In the genomic region with DNA sequence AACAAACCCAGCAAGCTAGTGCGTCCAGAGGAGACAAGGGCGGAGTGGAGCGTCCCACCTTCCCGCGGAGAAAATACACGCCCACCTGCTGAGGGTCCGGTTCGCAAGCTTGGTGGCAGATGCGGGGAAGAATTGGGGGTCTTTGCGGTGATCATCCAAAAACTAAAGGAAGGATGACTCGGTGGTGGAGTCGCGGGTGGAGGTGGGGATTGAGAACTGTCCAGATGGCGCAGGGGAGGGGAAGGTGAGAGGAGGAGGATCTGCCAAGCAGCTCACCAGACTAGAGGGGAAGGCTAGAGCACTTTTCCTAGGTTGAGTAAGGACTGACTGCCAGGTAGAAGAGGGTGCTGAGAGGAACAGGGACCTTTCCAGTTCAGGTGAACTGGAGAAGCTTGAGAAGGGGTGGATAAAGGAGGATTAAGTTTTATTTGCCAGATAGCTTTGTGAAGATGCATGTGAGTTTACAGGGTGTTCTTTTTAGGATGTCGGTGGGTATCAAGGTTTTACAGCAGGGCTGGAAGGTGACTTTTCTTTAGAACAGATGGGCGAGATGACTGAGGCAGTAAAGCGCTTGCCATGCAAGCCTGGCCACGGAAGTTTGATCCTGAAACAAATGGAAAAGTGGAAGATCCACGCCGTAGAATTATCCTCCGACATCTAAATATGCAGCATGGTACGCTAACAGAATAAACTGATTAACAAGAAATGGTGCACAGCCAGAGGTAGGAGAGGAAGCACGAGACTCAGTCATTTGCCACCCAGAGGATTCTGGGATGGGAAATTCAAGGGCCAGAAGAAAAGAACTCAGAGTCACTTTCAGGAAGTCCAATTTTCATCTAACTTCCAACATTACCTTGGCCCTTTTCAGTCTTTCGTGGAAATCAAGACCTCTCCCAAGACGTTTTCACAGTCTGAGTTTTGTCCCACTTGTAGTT, we compare ENCODE assay signal across 8 mouse cellular contexts. TPM values are rescaled to one million over a fixed set of nuclear protein-coding genes. Genes with fewer than 3 reads are reported as not detected.
DNase-seq lines count a peak whose midpoint lies in the region; ATAC-seq and TF ChIP-seq lines count a peak whose summit lies in the region.

No protein-coding gene starts in this region.

- H3K9me3 ChIP-seq in heart, embryonic 10.5 days: no peaks in the 10 kb centered on the region
- no peaks in the 10 kb centered on the region for H3K9me3 ChIP-seq in midbrain, embryonic 16.5 days (replicated peaks; ENCODE audit: control insufficient read depth, low read length, poor library complexity, severe bottlenecking)

- TF ChIP-seq POLR2A in lung, adult 2 months (IDR thresholded peaks at IDR 0.05; ENCODE audit: borderline replicate concordance, extremely low read depth, low read depth, low read length): no peak; the same call in 1 of the 2 replicates

- DNase-seq in lung, adult 2 months: no peak
- no peak for DNase-seq in lung, adult 18-20 months
- DNase-seq in cerebellum, adult 11 months: peak; percentile 81
- no peak for DNase-seq in heart, embryonic 10.5 days (ENCODE audit: low spot score)
- DNase-seq in kidney, postnatal 36 days: peak; percentile 34 to 61
- no peak for DNase-seq in MN1 (ENCODE audit: low spot score)
- no peak for DNase-seq in T-cell, adult 2 months (ENCODE audit: low spot score)

- peak overlapping the region; percentile 64 for H3K9ac ChIP-seq in midbrain, embryonic 16.5 days (ENCODE audit: low read depth, low read length)

- no peaks in the 10 kb centered on the region for H3K27me3 ChIP-seq in heart, embryonic 10.5 days (ENCODE audit: insufficient read depth, poor library complexity, severe bottlenecking)
- peaks cover 7% of the 10 kb centered on the region for H3K27me3 ChIP-seq in midbrain, embryonic 16.5 days (ENCODE audit: control insufficient read depth, insufficient read depth, low read depth, low read length)

- peaks cover 24% of the 10 kb centered on the region for H3K4me1 ChIP-seq in lung, adult 2 months (ENCODE audit: control insufficient read depth, insufficient read depth, low read length)
- H3K4me1 ChIP-seq in heart, embryonic 10.5 days: peaks cover 61% of the 10 kb centered on the region
- H3K4me1 ChIP-seq in midbrain, embryonic 16.5 days (ENCODE audit: control insufficient read depth, insufficient read depth, low read length): peaks cover 29% of the 10 kb centered on the region

- TF ChIP-seq CTCF in lung, adult 2 months (IDR thresholded peaks at IDR 0.05; ENCODE audit: insufficient read depth, low read length): no peak

- 16% methylated on average over 25 of the region's 25 CpGs for WGBS in lung, adult 2 months
- WGBS in heart, embryonic 10.5 days: 17% methylated on average over 25 of the region's 25 CpGs
- WGBS in midbrain, embryonic 16.5 days: 16% methylated on average over 25 of the region's 25 CpGs

- peak overlapping the region; percentile 95 for H3K27ac ChIP-seq in heart, embryonic 10.5 days
- peak overlapping the region; percentile 83 for H3K27ac ChIP-seq in midbrain, embryonic 16.5 days (ENCODE audit: low read length)

- H3K4me2 ChIP-seq in midbrain, embryonic 16.5 days (ENCODE audit: low read length): peak overlapping the region; percentile 95

- H3K4me3 ChIP-seq in lung, adult 2 months (replicated peaks; ENCODE audit: extremely low read depth, low read depth, low read length): peak overlapping the region; percentile 56
- peak overlapping the region; percentile 89 for H3K4me3 ChIP-seq in heart, embryonic 10.5 days
- H3K4me3 ChIP-seq in midbrain, embryonic 16.5 days (ENCODE audit: low read depth, low read length): peak overlapping the region; percentile 46

- no peak for ATAC-seq in midbrain, embryonic 16.5 days

- no peaks in the 10 kb centered on the region for H3K36me3 ChIP-seq in heart, embryonic 10.5 days
- H3K36me3 ChIP-seq in midbrain, embryonic 16.5 days (ENCODE audit: control insufficient read depth, insufficient read depth, low read length): no peaks in the 10 kb centered on the region

RNA-seq across cellular contexts. Expression of gene Mef2d, which starts 2.7 kb away (rescaled TPM):
- 87.0 and 94.3 TPM in 2 replicates for polyA plus RNA-seq in lung, adult 2 months (2012; rRNA removed)
- polyA plus RNA-seq in heart, embryonic 10.5 days (2016; fragmentation: Nextera tagmentation; extraction: Ambion mirVana): 35.8 and 47.3 TPM in 2 replicates
- 21.6 and 22.5 TPM in 2 replicates for polyA plus RNA-seq in midbrain, embryonic 16.5 days (2015; fragmentation: Nextera tagmentation; extraction: Ambion mirVana)

RNA-seq across cellular contexts. Expression of gene Iqgap3, which starts 57.7 kb away (rescaled TPM):
- 1.8 and 2.5 TPM in 2 replicates for polyA plus RNA-seq in lung, adult 2 months (2012; rRNA removed)
- 22.0 and 27.4 TPM in 2 replicates for polyA plus RNA-seq in heart, embryonic 10.5 days (2016; fragmentation: Nextera tagmentation; extraction: Ambion mirVana)
- polyA plus RNA-seq in midbrain, embryonic 16.5 days (2015; fragmentation: Nextera tagmentation; extraction: Ambion mirVana): 1.8 and 2.3 TPM in 2 replicates

Comparison
In these comparisons a context has a peak if more than half of its experiments do, and no peak if none do; other contexts are left out.
1. DNase-seq: peak in cerebellum, adult 11 months (single experiment) and kidney, postnatal 36 days (2 of 2); none in lung, adult 2 months (single experiment), lung, adult 18-20 months (0 of 2), heart, embryonic 10.5 days (single experiment), MN1 (single experiment) and T-cell, adult 2 months (single experiment).
2. Peak in every context shown above with its lines, with median percentiles within 50 percentile points of each other: H3K4me3 ChIP-seq.